Mouse (Mus musculus) cerebellum, adult 18-20 months (tissue): ENCODE results near the gene Serpina1f.
"Not testable (repeated sequence)": the region's sequence is repeated elsewhere in the genome, so short reads cannot be mapped to it uniquely, and the experiment has no call there.

Source experiments
- DNase-seq, 2 experiments: peaks; one replicate each; pipeline ENCODE4 v3.0.0; 2021

Serpina1f gene

GRCm38 (mm10) chr12:103695429-103695828 lies at the start of gene Serpina1f:
TSS of gene Serpina1f (minus strand) at chr12:103695529.
- no peak for DNase-seq

GRCm38 (mm10) chr12:103737791-103738580 lies 42.7 kb upstream of the Serpina1f start:
- not testable (repeated sequence) for DNase-seq

DNA sequence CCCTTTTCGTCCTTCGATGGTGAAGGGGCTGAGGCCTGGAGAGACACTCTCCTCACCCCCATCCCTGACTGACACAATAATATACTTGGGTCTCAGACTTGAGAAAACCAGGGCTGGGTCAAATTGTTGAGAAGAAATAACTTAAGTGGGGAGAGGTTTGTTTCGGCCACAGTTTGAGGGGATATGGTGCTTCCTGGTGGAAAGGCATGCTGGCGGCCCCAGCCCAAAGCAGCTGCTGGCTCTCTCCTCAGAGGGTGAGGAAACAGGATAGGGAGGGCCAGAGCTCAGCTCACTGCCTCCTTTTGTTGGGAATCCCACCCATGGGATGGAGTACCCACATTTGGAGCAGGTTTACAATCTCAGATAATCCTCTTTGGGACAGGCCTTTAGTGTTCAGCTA lies 40.2 kb upstream of the Serpina1f start:
- not testable (repeated sequence) for DNase-seq

DNA sequence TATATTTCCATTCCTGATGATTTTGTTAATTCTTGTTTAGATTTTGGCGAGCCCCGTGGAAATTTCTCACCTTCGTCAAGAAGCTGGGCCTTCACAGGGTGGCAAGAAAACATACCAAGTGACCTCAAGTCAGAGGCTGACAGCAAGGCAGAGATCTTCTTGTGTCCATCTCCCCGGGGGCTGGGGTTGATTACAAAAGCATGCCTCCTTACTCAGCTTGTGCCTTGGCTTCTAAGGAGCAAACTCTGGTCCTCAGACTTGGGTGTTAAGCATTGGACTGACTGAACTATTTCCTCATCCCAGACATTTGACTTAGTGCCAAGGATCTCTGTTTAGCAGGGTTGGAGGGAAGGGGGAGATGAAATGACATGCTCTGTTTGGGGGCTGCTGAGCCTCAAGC lies 39.8 kb upstream of the Serpina1f start:
- not testable (repeated sequence) for DNase-seq

GRCm38 (mm10) chr12:103711537-103711936 lies 16.2 kb upstream of the Serpina1f start:
- no peak for DNase-seq

DNA sequence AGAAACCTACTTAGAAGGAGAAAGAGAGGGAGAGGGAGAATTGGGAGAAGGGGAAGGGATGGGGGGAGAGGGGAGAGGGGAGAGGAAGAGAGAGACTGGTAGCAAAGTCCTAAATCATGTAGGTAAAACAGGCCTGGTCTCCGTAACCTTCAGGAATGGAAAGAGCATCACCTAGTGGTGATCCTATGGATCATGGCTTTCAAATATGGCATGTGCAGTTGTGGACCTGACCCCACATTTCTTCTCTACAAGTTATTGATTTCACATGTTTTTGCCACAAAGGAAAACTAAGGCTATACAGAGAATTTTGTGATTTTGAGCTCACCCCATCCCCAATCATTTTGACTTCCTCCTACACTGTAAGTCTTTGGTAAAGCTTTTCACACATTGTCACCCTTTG lies 15.1 kb upstream of the Serpina1f start:
- no peak for DNase-seq

GRCm38 (mm10) chr12:103706113-103706512 lies 10.8 kb upstream of the Serpina1f start:
- no peak for DNase-seq

GRCm38 (mm10) chr12:103705547-103705946 lies 10.2 kb upstream of the Serpina1f start:
- no peak for DNase-seq

GRCm38 (mm10) chr12:103700144-103700750 lies 4.9 kb upstream of the Serpina1f start:
- DNase-seq, result no peak

DNA sequence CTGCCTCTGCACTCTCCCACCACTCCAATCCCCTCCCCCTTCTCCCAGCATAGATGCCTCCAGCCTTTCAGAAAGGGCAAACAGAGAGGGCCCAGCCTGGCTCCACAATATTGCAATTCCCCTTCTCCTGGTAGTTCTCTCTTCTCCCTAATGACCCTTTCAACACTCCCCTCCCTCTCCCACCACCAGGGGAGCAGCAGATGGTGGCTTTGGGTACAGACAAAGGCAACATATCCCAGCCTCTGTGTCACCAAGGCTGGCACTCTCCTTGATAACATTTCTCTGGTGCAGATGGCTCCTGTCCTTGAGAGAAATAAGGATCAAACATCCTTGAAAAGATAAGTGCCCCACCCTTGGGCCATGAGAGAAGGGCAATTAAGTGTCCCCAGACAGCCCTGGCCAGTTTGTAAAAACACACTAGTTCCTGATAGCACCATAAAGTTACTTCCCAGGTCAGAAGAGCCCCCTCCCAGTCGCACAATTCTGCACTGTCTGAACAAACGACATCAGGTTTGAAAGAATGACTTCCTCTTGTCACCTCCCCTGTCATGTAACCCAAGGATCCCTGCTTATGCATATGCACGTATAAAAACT lies 7.0 kb downstream of the Serpina1f start:
- DNase-seq, result no peak

- DNase-seq, result no peak
Observed at GRCm38 (mm10) chr12:103687021-103687420, 8.3 kb downstream of the Serpina1f start.

- DNase-seq, result no peak
Observed at GRCm38 (mm10) chr12:103686050-103686449, 9.3 kb downstream of the Serpina1f start.

- DNase-seq, result no peak
Observed at GRCm38 (mm10) chr12:103685386-103685785, 9.9 kb downstream of the Serpina1f start.

DNA sequence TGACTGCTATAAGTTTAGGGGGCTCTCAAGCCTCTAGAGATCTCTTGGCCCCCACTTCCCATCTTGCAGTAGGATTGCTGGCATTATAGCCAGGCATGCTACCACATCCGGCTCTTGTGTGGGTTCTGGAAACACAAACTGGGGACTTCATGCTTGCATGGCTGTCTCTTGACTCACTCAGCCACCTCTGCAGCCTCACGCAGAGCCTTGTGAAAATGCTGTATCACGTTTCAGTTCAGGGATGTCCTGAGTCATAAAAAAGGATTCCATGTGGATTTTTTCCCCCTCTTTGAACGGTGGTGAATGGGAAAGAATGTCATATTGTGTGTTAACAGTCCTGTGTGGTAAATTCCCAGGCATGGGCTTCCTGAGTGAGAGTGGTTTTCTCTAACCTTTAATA lies 11.6 kb downstream of the Serpina1f start:
- DNase-seq, result no peak

DNA sequence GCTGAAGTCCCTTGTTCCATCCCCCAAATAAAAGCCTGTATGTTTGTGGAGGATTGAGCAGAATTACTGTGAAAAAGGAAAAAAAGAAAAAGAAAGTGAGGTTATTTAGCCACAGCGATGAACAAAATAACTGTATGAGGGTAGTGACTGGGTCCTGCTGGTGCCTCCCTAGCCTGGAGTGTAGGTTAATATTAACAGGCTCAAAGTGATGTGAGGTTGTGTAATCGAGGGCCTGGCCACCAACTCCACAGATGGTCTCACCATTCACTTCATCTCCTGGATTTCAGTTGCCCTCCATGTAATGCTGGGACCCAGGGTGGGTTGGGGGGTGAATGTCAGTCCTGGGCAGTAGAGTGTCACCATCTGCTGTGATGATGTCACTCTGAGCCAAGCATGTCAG lies 13.6 kb downstream of the Serpina1f start:
- no peak for DNase-seq

- no peak for DNase-seq
Observed at GRCm38 (mm10) chr12:103681169-103681568, 14.2 kb downstream of the Serpina1f start.

GRCm38 (mm10) chr12:103679853-103680252 lies 15.5 kb downstream of the Serpina1f start:
- not testable (repeated sequence) for DNase-seq

DNA sequence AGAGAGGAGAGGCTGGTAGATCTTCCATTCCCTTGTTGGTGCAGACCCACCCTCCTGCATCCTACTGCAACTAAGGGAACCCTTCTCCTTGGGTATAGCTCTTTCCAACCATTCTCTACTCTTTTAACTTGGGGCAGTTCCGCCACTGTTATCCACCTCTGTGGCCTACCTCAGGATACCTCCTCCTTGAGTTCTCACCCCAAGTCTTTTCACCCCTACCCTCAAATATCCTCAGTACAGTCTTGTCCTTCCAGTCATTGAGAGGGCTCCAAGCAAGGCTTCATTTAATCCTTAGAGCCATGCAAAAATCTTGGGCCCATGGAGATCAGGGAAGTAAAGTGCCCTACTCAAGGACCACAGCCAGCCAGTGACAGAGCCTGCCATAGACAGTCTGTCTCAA lies 19.3 kb downstream of the Serpina1f start, which contains the start of gene Serpina16:
TSS of gene Serpina16 (minus strand) at position 101 of the 400 bp plus-strand sequence.
- no peak for DNase-seq

- no peak for DNase-seq
Observed at GRCm38 (mm10) chr12:103673179-103673578, 22.1 kb downstream of the Serpina1f start.

GRCm38 (mm10) chr12:103671483-103671882 lies 23.8 kb downstream of the Serpina1f start:
- DNase-seq, result no peak

- DNase-seq, result no peak
Observed at GRCm38 (mm10) chr12:103670964-103671363, 24.4 kb downstream of the Serpina1f start.

- DNase-seq, result no peak
Observed at GRCm38 (mm10) chr12:103670344-103670743, 25.0 kb downstream of the Serpina1f start.

DNA sequence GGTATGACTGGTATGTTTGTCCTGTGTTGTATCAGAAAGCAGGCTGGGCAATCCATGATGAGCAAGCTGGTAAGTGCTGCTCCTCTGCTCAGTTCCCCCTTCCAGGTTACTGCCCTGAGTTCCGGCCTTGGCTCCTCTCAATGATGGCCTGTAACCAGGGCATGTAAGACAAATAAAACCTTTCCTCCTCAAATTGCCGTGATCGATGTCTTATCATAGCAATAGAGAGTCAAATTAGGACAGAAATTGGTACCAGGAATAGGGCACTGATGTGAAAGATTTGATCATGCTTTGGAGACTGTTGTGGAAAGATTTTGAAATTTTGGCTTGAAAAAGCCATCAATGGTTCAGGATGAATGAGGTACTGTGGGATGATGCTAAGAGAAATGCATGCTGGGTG lies 30.0 kb downstream of the Serpina1f start:
- DNase-seq, result no peak

DNA sequence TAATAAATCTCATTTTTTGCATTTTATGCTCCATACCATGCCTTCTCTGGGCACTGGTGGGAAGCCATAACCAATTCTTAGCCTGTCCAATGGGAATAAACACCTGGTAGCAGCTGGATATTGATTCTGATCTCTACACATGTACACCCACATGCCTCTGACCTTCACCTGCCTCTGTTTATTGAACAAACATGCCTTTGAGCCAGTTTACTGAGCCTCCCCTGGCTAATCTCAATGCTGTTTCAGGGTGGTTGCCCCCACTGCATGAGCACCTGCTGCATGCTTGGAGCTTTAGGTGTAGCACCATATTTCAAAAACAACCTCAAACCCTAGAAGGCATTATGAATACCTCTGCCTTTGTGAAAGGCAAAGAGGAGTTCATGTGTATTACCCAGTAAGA lies 33.3 kb downstream of the Serpina1f start:
- DNase-seq, result not testable (repeated sequence)
